Mouse (Mus musculus) cerebellum, adult 2 months (tissue): Measurements from ENCODE around the gene Sorcs1. TPM values are rescaled to one million over a fixed set of nuclear protein-coding genes. Genes with fewer than 3 reads are reported as not detected.

Source experiments
- DNase-seq, 2 experiments: peaks; one replicate each; pipeline ENCODE4 v3.0.0; 2021
- H3K27ac ChIP-seq: fragments of 200-500 bp; 2 replicates; pipeline ENCODE4 v1.5.1; 2012; ENCODE audit warnings: low read length, control low read depth, inconsistent platforms; ENCODE audit not compliant: insufficient read depth
- H3K27me3 ChIP-seq: fragments of 200-500 bp; 2 replicates; pipeline ENCODE4 v1.6.1; 2012; ENCODE audit warnings: inconsistent platforms, mild to moderate bottlenecking, low read length, moderate library complexity; ENCODE audit not compliant: control insufficient read depth, insufficient read depth
- H3K4me1 ChIP-seq: fragments of 200-500 bp; 2 replicates; pipeline ENCODE4 v1.6.1; 2011; ENCODE audit warnings: low read length; ENCODE audit not compliant: control insufficient read depth, insufficient read depth
- H3K4me3 ChIP-seq: fragments of 200-500 bp; replicated peaks from 2 replicates; pipeline ENCODE3; 2011; ENCODE audit warnings: mild to moderate bottlenecking, low read depth, low read length, control low read depth; ENCODE audit not compliant: insufficient read depth
- CTCF ChIP-seq: fragments of 200-500 bp; IDR thresholded peaks from 2 replicates; pipeline ENCODE4 v1.5.1; 2011; ENCODE audit warnings: low read depth, mild to moderate bottlenecking, control low read depth, low read length, moderate library complexity, borderline replicate concordance; ENCODE audit not compliant: insufficient read depth
- POLR2A ChIP-seq: fragments of 200-500 bp; IDR thresholded peaks from 2 replicates; pipeline ENCODE4 v1.6.1; 2011; ENCODE audit warnings: low read length, control low read depth, borderline replicate concordance; ENCODE audit not compliant: insufficient read depth
- WGBS: fragments of 180-500 bp; shearing (Covaris S2); methylation state at CpG from one replicate; pipeline ENCODE4 v1.1.7; 2018; 5-methylcytosine and 5-hydroxymethylcytosine counted together
- polyA plus RNA-seq: library from polyadenylated mRNA; depleted of rRNA; stranded (reverse); fragments of >200 nt; gene quantifications from 2 replicates; pipeline ENCODE4 v1.2.3, GENCODE M21; 2012

Gene Sorcs1
- polyA plus RNA-seq, 1 experiment, result 11.0 TPM

- no peaks in the 10 kb centered on the region for H3K4me1 ChIP-seq
- TF ChIP-seq POLR2A (no peak), CTCF (no peak)
- no peak overlapping the region for H3K27ac ChIP-seq
- no peak overlapping the region for H3K4me3 ChIP-seq
- 32% methylated on average over 5 of the region's 5 CpGs for WGBS
- DNase-seq, result peak in 1 of 2 experiments; percentile 48
- H3K27me3 ChIP-seq, result no peaks in the 10 kb centered on the region
These were observed 75.1 kb downstream of the Sorcs1 start for GRCm38 (mm10) chr19:50603380-50603779.

- H3K27me3 ChIP-seq, result no peaks in the 10 kb centered on the region
- TF ChIP-seq CTCF (no peak), POLR2A (no peak)
- H3K4me3 ChIP-seq, result no peak overlapping the region
- H3K4me1 ChIP-seq, result no peaks in the 10 kb centered on the region
- 82% methylated on average over 4 of the region's 4 CpGs for WGBS
- no peak overlapping the region for H3K27ac ChIP-seq
- no peak for DNase-seq
These were observed 81.1 kb downstream of the Sorcs1 start for GRCm38 (mm10) chr19:50597300-50597699.

- Histone ChIP-seq H3K4me1 (no peaks in the 10 kb centered on the region), H3K27ac (no peak overlapping the region), H3K27me3 (no peaks in the 10 kb centered on the region), H3K4me3 (no peak overlapping the region)
- TF ChIP-seq CTCF (no peak), POLR2A (no peak)
- DNase-seq, result peak; percentile 10 to 49
- 29% methylated on average over 5 of the region's 5 CpGs for WGBS
These were observed 92.3 kb downstream of the Sorcs1 start for GRCm38 (mm10) chr19:50586182-50586581.

GRCm38 (mm10) chr19:50582952-50583351, 95.5 kb downstream of the Sorcs1 start:
- H3K4me1 ChIP-seq, result no peaks in the 10 kb centered on the region
- TF ChIP-seq CTCF (no peak), POLR2A (no peak)
- no peak overlapping the region for H3K27ac ChIP-seq
- H3K4me3 ChIP-seq, result no peak overlapping the region
- no peak for DNase-seq
- H3K27me3 ChIP-seq, result no peaks in the 10 kb centered on the region

- TF ChIP-seq POLR2A (no peak), CTCF (no peak)
- no peak for DNase-seq
- Histone ChIP-seq H3K4me3 (no peak overlapping the region), H3K27me3 (no peaks in the 10 kb centered on the region), H3K27ac (no peak overlapping the region), H3K4me1 (no peaks in the 10 kb centered on the region)
- 36% methylated on average over 1 of the region's 1 CpGs for WGBS
These were observed 108.7 kb downstream of the Sorcs1 start for GRCm38 (mm10) chr19:50569669-50570195.

GRCm38 (mm10) chr19:50566306-50566705, 112.1 kb downstream of the Sorcs1 start:
- no peak overlapping the region for H3K4me3 ChIP-seq
- H3K4me1 ChIP-seq, result no peaks in the 10 kb centered on the region
- no peaks in the 10 kb centered on the region for H3K27me3 ChIP-seq
- DNase-seq, result no peak
- H3K27ac ChIP-seq, result no peak overlapping the region
- WGBS, result 94% methylated on average over 2 of the region's 2 CpGs
- TF ChIP-seq CTCF (no peak), POLR2A (no peak)

GRCm38 (mm10) chr19:50558771-50559170, 119.7 kb downstream of the Sorcs1 start:
- no peak for TF ChIP-seq CTCF
- Histone ChIP-seq H3K27ac (no peak overlapping the region), H3K27me3 (no peaks in the 10 kb centered on the region), H3K4me1 (no peaks in the 10 kb centered on the region), H3K4me3 (no peak overlapping the region)
- WGBS, result 25% methylated on average over 6 of the region's 6 CpGs
- DNase-seq, result no peak

- H3K27me3 ChIP-seq, result no peaks in the 10 kb centered on the region
- H3K4me1 ChIP-seq, result no peaks in the 10 kb centered on the region
- WGBS, result 29% methylated on average over 5 of the region's 5 CpGs
- no peak for DNase-seq
- no peak overlapping the region for H3K27ac ChIP-seq
- no peak for TF ChIP-seq POLR2A
- no peak for TF ChIP-seq CTCF
- H3K4me3 ChIP-seq, result no peak overlapping the region
These were observed 144.4 kb downstream of the Sorcs1 start for GRCm38 (mm10) chr19:50534031-50534430.
